Mouse (Mus musculus) heart, embryonic 14.5 days (tissue): ENCODE results near the gene Atp6v1c2. TPM values are rescaled to one million over a fixed set of nuclear protein-coding genes. Genes with fewer than 3 reads are reported as not detected.

Experiments
- ATAC-seq: fragments of 200-750 bp; cut with Nextera tagmentation; 2 replicates; pipeline ENCODE4 v1.8.0; 2017; ENCODE audit warnings: low read depth, moderate TSS enrichment; ENCODE audit not compliant: insufficient number of reproducible peaks, insufficient read depth, low FRiP score
- H3K27ac ChIP-seq, 2 experiments: fragments of 200-500 bp in 1 of 2; fragments of 300-500 bp in 1 of 2; sonication (generic) in 1 of 2; replicated peaks in 1 of 2; 2 replicates each; pipeline ENCODE4 v1.5.1; 2012 to 2014; ENCODE audit warnings: low read depth in 2 of 2, low read length in 2 of 2, control low read depth in 1 of 2, mild to moderate bottlenecking in 1 of 2, mixed read lengths in 1 of 2; ENCODE audit not compliant: control insufficient read depth in 1 of 2, insufficient read depth in 1 of 2
- H3K27me3 ChIP-seq: fragments of 300-500 bp; sonication (generic); 2 replicates; pipeline ENCODE4 v1.6.1; 2014; ENCODE audit warnings: mild to moderate bottlenecking, low read length, control low read depth; ENCODE audit not compliant: control insufficient read depth, insufficient read depth
- H3K36me3 ChIP-seq: fragments of 300-500 bp; sonication (generic); 2 replicates; pipeline ENCODE4 v1.6.1; 2014; ENCODE audit warnings: mild to moderate bottlenecking, control low read depth, low read length, mixed read lengths; ENCODE audit not compliant: control insufficient read depth, insufficient read depth
- H3K4me1 ChIP-seq, 2 experiments: fragments of 200-500 bp in 1 of 2; fragments of 300-500 bp in 1 of 2; sonication (generic) in 1 of 2; 2 replicates each; pipeline ENCODE4 v1.6.1; 2012 to 2014; ENCODE audit warnings: low read length in 2 of 2, control low read depth in 1 of 2, mixed read lengths in 1 of 2; ENCODE audit not compliant: control insufficient read depth in 2 of 2, insufficient read depth in 2 of 2
- H3K4me2 ChIP-seq: fragments of 300-500 bp; sonication (generic); 2 replicates; pipeline ENCODE4 v1.6.1; 2014; ENCODE audit warnings: mild to moderate bottlenecking, low read length
- H3K4me3 ChIP-seq, 2 experiments: fragments of 200-500 bp in 1 of 2; fragments of 300-500 bp in 1 of 2; sonication (generic) in 1 of 2; 2 replicates each; pipeline ENCODE4 v1.5.1; 2012 to 2014; ENCODE audit warnings: low read length in 2 of 2, mild to moderate bottlenecking in 2 of 2, control low read depth in 1 of 2, low read depth in 1 of 2, moderate library complexity in 1 of 2; ENCODE audit not compliant: control insufficient read depth in 1 of 2, insufficient read depth in 1 of 2
- H3K9ac ChIP-seq: fragments of 300-500 bp; sonication (generic); 2 replicates; pipeline ENCODE4 v1.6.1; 2014; ENCODE audit warnings: mild to moderate bottlenecking, low read length
- H3K9me3 ChIP-seq: fragments of 300-500 bp; sonication (generic); 2 replicates; pipeline ENCODE4 v1.6.1; 2016; ENCODE audit warnings: low read length, control low read depth; ENCODE audit not compliant: control insufficient read depth
- WGBS: fragments of 180-500 bp; shearing (Covaris S2); extraction: QIAGEN DNeasy Blood & Tissue Kit; methylation state at CpG from one replicate; pipeline ENCODE4 v1.1.7; 2014; 5-methylcytosine and 5-hydroxymethylcytosine counted together
- polyA plus RNA-seq: library from polyadenylated mRNA; unstranded; fragments of >200 nt; fragmentation: Nextera tagmentation; extraction: Ambion mirVana; gene quantifications from 2 replicates; pipeline ENCODE4 v1.2.1, GENCODE M21; 2014

Gene Atp6v1c2
- polyA plus RNA-seq, 1 experiment from 2014 or later: 0.26 TPM

- Histone ChIP-seq H3K9ac (no peak overlapping the region), H3K9me3 (no peaks in the 10 kb centered on the region), H3K27me3 (no peaks in the 10 kb centered on the region), H3K36me3 (no peaks in the 10 kb centered on the region), H3K4me1 (peaks cover 8% of the 10 kb centered on the region in 2 experiments), H3K4me3 (no peak overlapping the region), H3K4me2 (no peak overlapping the region), H3K27ac (no peak overlapping the region)
- ATAC-seq: no peak
- WGBS: 5% methylated on average over 10 of the region's 10 CpGs
Observed at GRCm38 (mm10) chr12:17256905-17257304, 72.3 kb downstream of the Atp6v1c2 start.

DNA sequence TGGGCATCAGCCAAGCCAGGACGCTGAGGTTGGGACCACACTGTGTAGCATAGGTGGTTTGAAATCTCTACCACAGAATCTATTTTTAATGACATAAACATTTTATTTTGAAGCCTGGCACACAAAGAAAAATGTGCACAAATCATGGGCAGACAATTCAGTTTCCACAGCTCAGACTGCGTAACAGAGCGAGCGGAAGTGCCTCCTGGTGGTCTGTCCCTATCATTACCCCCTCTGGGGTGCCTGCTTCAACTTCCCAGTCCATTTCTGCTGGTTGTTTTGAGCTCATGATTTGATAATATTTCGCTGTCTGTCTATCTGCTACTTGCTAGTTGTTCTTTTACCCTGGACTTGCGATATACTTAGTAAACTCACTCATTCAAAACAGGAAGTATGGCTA lies 73.6 kb downstream of the Atp6v1c2 start:
- H3K9me3 ChIP-seq: no peaks in the 10 kb centered on the region
- no peak overlapping the region for H3K27ac ChIP-seq
- no peak overlapping the region for H3K4me3 ChIP-seq
- H3K4me1 ChIP-seq: peaks cover 8% of the 10 kb centered on the region in 2 experiments
- no peaks in the 10 kb centered on the region for H3K36me3 ChIP-seq
- WGBS: 88% methylated on average over 6 of the region's 6 CpGs
- H3K9ac ChIP-seq: no peak overlapping the region
- no peak overlapping the region for H3K4me2 ChIP-seq
- no peaks in the 10 kb centered on the region for H3K27me3 ChIP-seq
- ATAC-seq: no peak

DNA sequence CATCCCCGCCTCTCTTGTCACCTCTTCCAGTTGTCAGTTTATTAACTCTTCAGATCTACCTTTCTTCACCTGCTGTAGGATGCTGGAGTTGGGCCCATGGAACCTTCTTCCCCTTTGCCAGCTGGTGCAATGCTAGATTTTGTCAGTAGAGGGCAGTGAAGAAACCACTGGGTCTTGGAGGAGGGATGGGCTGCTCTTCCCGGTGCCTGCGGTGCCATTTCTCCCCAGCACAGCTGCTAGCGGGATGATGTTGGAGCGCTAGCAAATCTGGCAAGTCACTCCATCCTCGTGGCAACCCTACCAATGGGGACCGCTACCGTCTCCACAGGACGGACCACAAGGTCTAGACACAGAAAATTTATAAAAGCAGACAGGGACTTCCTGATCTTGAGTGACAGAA lies 76.1 kb downstream of the Atp6v1c2 start:
- peak overlapping the region; percentile 52 for H3K4me2 ChIP-seq
- WGBS: 9% methylated on average over 9 of the region's 9 CpGs
- H3K27me3 ChIP-seq: no peaks in the 10 kb centered on the region
- H3K9ac ChIP-seq: no peak overlapping the region
- no peaks in the 10 kb centered on the region for H3K9me3 ChIP-seq
- no peaks in the 10 kb centered on the region for H3K36me3 ChIP-seq
- no peak for ATAC-seq
- H3K4me3 ChIP-seq: no peak overlapping the region
- H3K27ac ChIP-seq: no peak overlapping the region
- H3K4me1 ChIP-seq: peaks cover 8% of the 10 kb centered on the region in 2 experiments

DNA sequence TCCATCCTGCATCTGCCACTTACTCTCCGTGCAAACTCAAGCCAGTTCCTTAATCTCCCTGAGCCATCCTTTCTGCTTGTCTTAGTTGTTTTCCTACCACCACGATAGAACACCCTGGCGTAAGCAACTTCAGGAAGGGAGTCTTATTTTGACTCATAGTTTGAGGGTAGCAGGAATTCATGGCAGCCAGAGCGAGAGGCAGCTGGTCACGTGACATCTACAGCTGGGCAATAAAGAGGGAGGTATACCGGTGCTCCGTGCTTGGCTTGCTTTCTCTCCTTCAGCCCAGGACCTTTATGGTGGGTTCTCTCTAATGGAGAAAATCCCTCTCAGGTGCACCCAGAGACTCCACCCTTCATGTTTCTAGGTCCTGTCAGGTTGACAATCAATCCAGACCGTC lies 78.2 kb downstream of the Atp6v1c2 start:
- Histone ChIP-seq H3K4me2 (no peak overlapping the region), H3K4me3 (no peak overlapping the region), H3K4me1 (peaks cover 8% of the 10 kb centered on the region in 2 experiments), H3K9ac (no peak overlapping the region), H3K27me3 (no peaks in the 10 kb centered on the region), H3K27ac (no peak overlapping the region), H3K9me3 (no peaks in the 10 kb centered on the region), H3K36me3 (no peaks in the 10 kb centered on the region)
- WGBS: 69% methylated on average over 8 of the region's 8 CpGs
- ATAC-seq: no peak

DNA sequence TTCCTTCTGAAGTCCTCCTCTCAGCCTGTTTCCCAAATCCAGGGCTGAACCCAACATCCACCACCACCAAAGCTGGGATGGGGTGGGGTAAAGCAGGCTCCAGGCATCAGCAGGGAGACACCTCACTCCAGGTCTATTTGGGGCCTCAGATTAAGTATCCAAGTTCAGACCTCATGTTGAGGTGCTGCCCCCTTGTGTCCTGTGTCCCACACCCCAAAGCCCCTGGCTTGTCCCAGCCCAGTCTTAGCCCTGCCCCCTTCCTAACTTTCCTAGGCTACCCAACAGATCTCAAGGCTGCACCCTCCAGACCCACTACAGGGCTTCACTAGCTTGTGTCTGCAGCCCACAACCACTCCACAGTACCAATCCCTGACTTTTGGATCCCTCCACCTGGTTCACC lies 87.1 kb downstream of the Atp6v1c2 start:
- no peak overlapping the region for H3K4me3 ChIP-seq

DNA sequence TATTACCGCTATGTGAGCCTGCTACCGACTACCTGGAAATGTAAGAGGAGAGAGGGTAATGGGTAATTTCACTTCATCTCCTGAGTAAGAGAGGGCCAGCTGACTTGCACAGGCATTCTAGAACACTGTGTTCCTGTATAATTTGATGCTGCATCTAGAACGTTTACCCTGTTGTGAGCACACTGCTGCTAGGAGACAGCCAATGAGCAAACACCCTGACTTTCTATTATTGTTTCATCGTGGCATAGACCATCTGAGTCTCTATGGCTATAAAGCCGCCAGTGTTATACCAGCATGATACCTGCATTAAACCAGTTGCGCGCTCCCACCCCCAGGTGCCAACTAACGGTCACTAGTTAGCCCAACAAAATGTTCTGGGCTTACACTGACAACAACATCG lies 87.5 kb downstream of the Atp6v1c2 start:
- ATAC-seq: no peak
- no peaks in the 10 kb centered on the region for H3K27me3 ChIP-seq
- H3K9ac ChIP-seq: no peak overlapping the region
- H3K36me3 ChIP-seq: no peaks in the 10 kb centered on the region
- H3K4me3 ChIP-seq: no peak overlapping the region
- no peak overlapping the region for H3K27ac ChIP-seq
- 91% methylated on average over 9 of the region's 9 CpGs for WGBS
- H3K9me3 ChIP-seq: peaks cover 4% of the 10 kb centered on the region; the same call in 1 of the 2 replicates
- no peak overlapping the region for H3K4me2 ChIP-seq
- H3K4me1 ChIP-seq: no peaks in the 10 kb centered on the region; a peak in 1 of 4 replicates

More for the DNA sequence above, 87.1 kb downstream of the Atp6v1c2 start:
- ATAC-seq: no peak
- peaks cover 4% of the 10 kb centered on the region; the same call in 1 of the 2 replicates for H3K9me3 ChIP-seq
- H3K9ac ChIP-seq: no peak overlapping the region
- H3K36me3 ChIP-seq: no peaks in the 10 kb centered on the region
- H3K4me1 ChIP-seq: no peaks in the 10 kb centered on the region; a peak in 1 of 4 replicates
- H3K27ac ChIP-seq: no peak overlapping the region
- H3K27me3 ChIP-seq: no peaks in the 10 kb centered on the region
- no peak overlapping the region for H3K4me2 ChIP-seq

DNA sequence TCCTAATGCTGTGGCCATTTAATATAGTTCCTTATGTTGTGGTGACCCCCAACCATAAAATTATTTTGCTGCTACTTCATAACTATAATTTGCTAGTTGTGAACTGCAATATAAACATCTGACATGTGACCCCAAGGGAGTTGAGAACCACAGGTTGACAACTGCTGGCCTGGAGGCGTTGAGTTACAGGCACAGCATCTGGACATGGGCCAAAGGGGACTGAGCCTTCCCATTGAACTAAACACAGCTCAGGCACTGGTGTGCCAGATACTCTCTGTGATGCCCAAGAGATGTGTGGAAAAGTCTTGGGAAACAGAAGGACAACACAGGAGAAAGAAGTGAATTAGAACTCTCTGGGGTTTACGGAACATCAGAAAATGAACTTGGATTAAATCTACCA lies 88.1 kb downstream of the Atp6v1c2 start:
- Histone ChIP-seq H3K27me3 (no peaks in the 10 kb centered on the region), H3K27ac (no peak overlapping the region), H3K4me3 (no peak overlapping the region), H3K9me3 (peaks cover 4% of the 10 kb centered on the region; the same call in 1 of the 2 replicates), H3K4me1 (no peaks in the 10 kb centered on the region; a peak in 1 of 4 replicates), H3K36me3 (no peaks in the 10 kb centered on the region), H3K9ac (no peak overlapping the region), H3K4me2 (no peak overlapping the region)
- no peak for ATAC-seq
- WGBS: 69% methylated on average over 2 of the region's 2 CpGs

DNA sequence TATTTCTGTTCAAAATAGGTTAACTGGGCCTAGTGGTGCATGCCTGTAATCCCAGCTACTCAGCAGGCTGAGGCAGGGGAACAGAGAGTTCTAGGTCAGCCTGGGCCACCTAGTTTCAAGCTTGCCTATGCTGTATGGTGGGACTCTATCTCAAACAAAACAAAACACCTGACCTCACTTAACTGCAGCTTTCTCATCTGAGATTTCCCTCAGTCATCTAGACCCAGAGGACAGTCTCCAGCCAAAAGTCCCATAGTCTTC lies 89.8 kb downstream of the Atp6v1c2 start:
- H3K4me3 ChIP-seq: no peak overlapping the region
- ATAC-seq: no peak
- H3K9ac ChIP-seq: no peak overlapping the region
- H3K4me1 ChIP-seq: no peaks in the 10 kb centered on the region; a peak in 1 of 4 replicates
- no peak overlapping the region for H3K27ac ChIP-seq
- H3K9me3 ChIP-seq: peaks cover 4% of the 10 kb centered on the region; the same call in 1 of the 2 replicates
- no peaks in the 10 kb centered on the region for H3K27me3 ChIP-seq
- H3K36me3 ChIP-seq: no peaks in the 10 kb centered on the region
- H3K4me2 ChIP-seq: no peak overlapping the region
